Mouse (Mus musculus) duodenum, adult 2 months (tissue): ENCODE measurements around the gene Sh2d4b. TPM values are rescaled to one million over a fixed set of nuclear protein-coding genes. Genes with fewer than 3 reads are reported as not detected.

ENCODE experiments used
- polyA plus RNA-seq: library from polyadenylated mRNA; depleted of rRNA; stranded (reverse); fragments of >200 nt; gene quantifications from 2 replicates; pipeline ENCODE4 v1.2.3, GENCODE M21; 2012; ENCODE audit warnings: low replicate concordance; rRNA removed

The Sh2d4b gene
- polyA plus RNA-seq: 0.08 and 0.21 TPM in 2 replicates

GRCm38 (mm10) chr14:40893196-40893595 is at the start of gene Sh2d4b:
Sh2d4b (minus strand) TSS chr14:40893266.

Other genes with a start within 250 kb of the Sh2d4b start
- gene Tspan14, start 73.5 kb upstream of the Sh2d4b start, polyA plus RNA-seq: 29.3 and 45.6 TPM in 2 replicates
- gene Fam213a, start 120.5 kb upstream of the Sh2d4b start, polyA plus RNA-seq: 50.3 and 83.6 TPM in 2 replicates
- not detected in 2 replicates for gene Dydc2, start 175.9 kb upstream of the Sh2d4b start, polyA plus RNA-seq
- gene Dydc1, start 179.6 kb upstream of the Sh2d4b start, polyA plus RNA-seq: not detected in 2 replicates
- gene Mat1a, start 211.8 kb upstream of the Sh2d4b start, polyA plus RNA-seq: 0.39 TPM in 1 of 2 replicates, not detected in the other
- gene Sftpa1, start 238.5 kb upstream of the Sh2d4b start, polyA plus RNA-seq: not detected in 2 replicates